Mouse (Mus musculus): Measurements from ENCODE around the gene Armc3.

Gene Armc3

DNA sequence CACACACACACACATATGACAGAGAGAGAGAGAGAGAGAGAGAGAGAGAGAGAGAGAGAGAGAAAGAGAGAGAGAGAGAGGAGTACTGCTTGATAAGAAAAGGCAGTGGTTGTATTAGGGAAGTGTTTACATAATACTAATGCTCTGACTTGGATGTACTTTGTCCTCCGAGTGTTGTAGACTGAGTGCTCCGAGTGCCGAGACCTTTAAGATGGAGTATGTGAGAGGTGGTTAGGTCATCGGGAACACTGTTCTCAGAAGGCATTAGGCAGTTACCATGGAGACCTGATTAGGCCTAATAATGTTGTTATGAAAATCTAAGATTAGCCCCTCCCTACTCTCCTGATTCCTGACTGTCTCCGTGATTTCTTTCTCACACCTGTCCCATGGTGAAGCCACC, 151.1 kb downstream of the Armc3 start:
- DNase-seq (ENCODE audit: low spot score in 2 of 2): no peak

DNA sequence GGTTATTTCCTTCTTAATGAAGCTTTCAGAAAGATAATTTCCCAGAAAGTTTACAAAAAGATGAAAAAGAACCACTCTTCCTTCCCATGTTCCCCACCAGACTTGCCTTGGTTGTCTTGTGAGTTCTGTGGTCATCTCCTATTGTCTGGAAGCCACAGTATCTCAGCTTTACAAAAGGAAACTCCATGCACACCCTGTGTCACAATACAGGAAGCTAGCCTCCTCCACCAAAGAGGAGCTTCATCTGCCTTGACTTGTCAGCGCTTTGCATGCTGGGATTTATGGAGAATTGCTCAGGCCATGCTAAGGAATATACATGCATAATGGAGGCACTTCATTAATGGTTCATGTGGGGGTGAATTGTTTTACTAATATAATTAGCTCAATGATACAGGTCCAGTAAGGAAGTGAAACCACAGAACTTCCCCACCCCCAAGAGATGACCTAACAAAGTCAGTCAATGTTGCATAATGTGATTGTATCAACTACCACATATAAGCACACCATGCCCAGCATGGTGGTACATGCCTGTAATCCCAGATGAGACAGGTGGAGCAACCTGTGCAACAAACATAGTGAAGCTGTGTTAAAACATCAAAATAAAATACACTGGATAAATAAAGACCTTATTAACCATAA, 152.6 kb downstream of the Armc3 start:
- DNase-seq (ENCODE audit: low spot score in 2 of 2): no peak

DNA sequence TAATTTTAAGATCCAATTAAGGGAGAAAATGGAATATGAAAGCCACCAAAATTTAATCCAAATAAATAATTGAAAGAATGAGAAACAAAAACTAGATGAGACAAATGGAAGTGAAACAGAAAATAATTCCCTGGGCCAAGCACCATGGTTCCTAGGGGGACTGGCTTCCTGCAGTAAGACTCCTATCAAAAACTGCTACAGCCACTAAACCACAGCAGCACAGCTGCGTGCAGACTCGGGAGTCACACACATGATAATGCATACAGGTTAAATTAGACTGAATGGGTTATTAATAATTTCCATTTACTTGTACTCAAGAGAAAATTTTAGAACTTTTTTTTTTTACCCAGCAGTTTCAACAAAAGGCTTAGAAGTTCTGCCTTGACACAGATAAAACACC, 154.1 kb downstream of the Armc3 start:
- no peak for DNase-seq (ENCODE audit: low spot score in 2 of 2)

Data from spleen, postnatal 10 days (tissue).